Mouse (Mus musculus) gastrocnemius, adult 2 months (tissue): ENCODE data around the gene Fam168b. TPM values are rescaled to one million over a fixed set of nuclear protein-coding genes. Genes with fewer than 3 reads are reported as not detected.

Experiments used
- DNase-seq: peaks from one replicate; pipeline ENCODE4 v3.0.0; 2022
- H3K27ac ChIP-seq: fragments of 200-600 bp; 2 replicates; pipeline ENCODE4 v1.8.1; 2022; ENCODE audit warnings: mild to moderate bottlenecking
- H3K4me3 ChIP-seq: fragments of 200-600 bp; 2 replicates; pipeline ENCODE4 v1.8.1; 2022; ENCODE audit warnings: mild to moderate bottlenecking, moderate library complexity
- CTCF ChIP-seq: fragments of 200-600 bp; IDR thresholded peaks from 2 replicates; pipeline ENCODE4 v1.8.1; 2022; ENCODE audit warnings: antibody characterized with exemption, mild to moderate bottlenecking, moderate library complexity
- intact Hi-C: fragments of 180-260 bp; cut with DNase I; formaldehyde crosslinking; loops from one replicate; pipeline ENCODE4 v1.15.1; 2025
- total RNA-seq, 2 experiments: library from RNA; stranded (reverse); gene quantifications; 2 replicates each; pipeline ENCODE4 v1.2.3; 2021

Gene Fam168b
- total RNA-seq, 2 experiments from 2014 or later = 28.6 to 35.0 TPM

DNA sequence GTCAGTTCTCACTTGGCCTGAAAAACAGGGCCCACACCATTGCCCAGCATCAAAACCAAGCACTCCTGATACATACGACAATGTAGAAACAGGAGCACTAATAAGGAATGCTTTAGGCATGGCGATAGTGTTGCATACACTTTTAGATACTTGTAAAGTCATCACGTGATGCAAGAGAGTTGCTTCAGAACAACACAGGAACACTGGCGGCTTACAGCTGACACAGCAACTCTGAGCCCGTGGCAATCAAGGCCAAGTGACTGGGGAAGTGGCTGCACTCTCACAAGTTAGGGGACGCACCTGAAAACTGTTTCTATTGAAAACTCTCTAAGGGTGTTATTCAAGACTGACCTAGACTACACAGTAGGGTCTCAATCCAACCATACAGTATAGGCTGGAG lies 19.5 kb downstream of the Fam168b start:
- Histone ChIP-seq H3K4me3 (no peak overlapping the region), H3K27ac (peak overlapping the region; percentile 43; the same call in 1 of the 2 replicates)
- intact Hi-C loops = no loop called here
- peak; percentile 42 for DNase-seq
- no peak for TF ChIP-seq CTCF

DNA sequence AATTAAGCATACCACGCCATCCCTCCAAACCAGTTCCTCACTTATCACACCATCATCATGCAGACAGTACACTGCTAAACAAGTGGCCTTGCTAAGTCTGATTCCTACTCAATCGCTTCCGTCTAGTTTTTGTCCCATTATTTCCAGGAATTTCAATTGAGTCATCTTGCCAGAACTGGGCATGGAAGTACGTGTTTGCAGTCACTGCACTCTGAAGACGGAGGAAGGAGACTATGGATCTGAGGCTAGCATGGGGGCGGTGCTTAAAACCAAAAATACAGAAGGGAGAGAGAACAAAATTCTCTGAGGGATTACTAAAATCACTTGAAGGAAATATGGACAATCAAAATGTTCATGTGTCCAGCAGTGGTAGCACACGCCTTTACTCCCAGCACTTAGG lies 20.1 kb downstream of the Fam168b start:
- Histone ChIP-seq H3K27ac (no peak overlapping the region), H3K4me3 (no peak overlapping the region)
- intact Hi-C loops = no loop called here
- TF ChIP-seq CTCF = no peak
- DNase-seq = no peak

DNA sequence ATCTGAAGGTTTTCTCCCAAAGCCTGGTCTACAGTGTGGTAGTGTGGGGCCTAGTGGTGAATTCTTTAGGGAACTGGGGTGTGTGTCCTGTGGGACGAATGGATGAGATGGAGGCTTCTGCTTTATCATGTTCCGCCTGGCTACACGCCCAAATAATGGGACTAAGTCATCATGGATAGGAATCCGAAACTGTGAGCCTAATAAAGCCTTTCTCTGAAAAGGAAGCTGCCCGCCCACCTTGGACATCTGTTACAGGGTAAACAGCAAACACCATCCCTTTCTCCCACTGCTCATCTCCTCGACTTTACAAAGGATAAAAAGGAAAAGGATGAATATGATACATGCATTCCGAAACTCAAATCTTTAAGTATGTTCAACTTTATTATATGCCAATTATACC lies 20.9 kb downstream of the Fam168b start:
- no peak overlapping the region for H3K4me3 ChIP-seq
- TF ChIP-seq CTCF = no peak
- H3K27ac ChIP-seq = no peak overlapping the region
- no peak for DNase-seq
- intact Hi-C loops = no loop called here

GRCm38 (mm10) chr1:34821411-34821810 lies 21.5 kb downstream of the Fam168b start:
- Histone ChIP-seq H3K27ac (no peak overlapping the region), H3K4me3 (no peak overlapping the region)
- intact Hi-C loops = no loop called here
- DNase-seq = no peak
- TF ChIP-seq CTCF = no peak

- Histone ChIP-seq H3K27ac (no peak overlapping the region), H3K4me3 (no peak overlapping the region)
- intact Hi-C loops = no loop called here
- no peak for DNase-seq
- TF ChIP-seq CTCF = no peak
Observed at GRCm38 (mm10) chr1:34819225-34819910, 23.5 kb downstream of the Fam168b start.

GRCm38 (mm10) chr1:34815843-34816242 lies 27.0 kb downstream of the Fam168b start:
- DNase-seq = no peak
- TF ChIP-seq CTCF = no peak
- H3K27ac ChIP-seq = no peak overlapping the region
- no peak overlapping the region for H3K4me3 ChIP-seq
- intact Hi-C loops = no loop called here

GRCm38 (mm10) chr1:34812407-34813247 lies 30.2 kb downstream of the Fam168b start:
- Histone ChIP-seq H3K27ac (no peak overlapping the region), H3K4me3 (no peak overlapping the region)
- intact Hi-C loops = no loop called here
- TF ChIP-seq CTCF = peak; percentile 41; the same call in 1 of the 2 replicates
- DNase-seq = no peak

DNA sequence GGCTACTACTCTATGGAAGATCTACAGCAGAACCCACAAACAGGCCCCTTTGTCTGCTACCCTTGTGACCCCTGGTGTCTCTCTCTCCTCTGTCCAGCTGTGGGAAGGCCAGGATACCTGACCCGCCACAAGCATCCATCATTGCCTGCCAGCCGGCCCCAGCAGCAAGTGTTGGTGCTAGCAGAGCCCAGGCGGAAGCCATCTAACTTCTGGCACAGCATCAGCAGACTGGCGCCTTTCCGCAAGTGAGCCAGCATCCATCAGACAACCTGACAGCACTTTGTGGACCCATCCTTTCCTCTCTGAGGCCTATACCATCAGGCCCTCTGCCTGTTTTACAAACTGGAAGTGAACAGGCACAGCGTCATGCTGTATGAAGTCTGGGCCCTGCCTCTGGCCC lies 31.3 kb downstream of the Fam168b start:
- Histone ChIP-seq H3K4me3 (no peak overlapping the region), H3K27ac (no peak overlapping the region)
- no peak for DNase-seq
- TF ChIP-seq CTCF = no peak
- intact Hi-C loops = no loop called here

DNA sequence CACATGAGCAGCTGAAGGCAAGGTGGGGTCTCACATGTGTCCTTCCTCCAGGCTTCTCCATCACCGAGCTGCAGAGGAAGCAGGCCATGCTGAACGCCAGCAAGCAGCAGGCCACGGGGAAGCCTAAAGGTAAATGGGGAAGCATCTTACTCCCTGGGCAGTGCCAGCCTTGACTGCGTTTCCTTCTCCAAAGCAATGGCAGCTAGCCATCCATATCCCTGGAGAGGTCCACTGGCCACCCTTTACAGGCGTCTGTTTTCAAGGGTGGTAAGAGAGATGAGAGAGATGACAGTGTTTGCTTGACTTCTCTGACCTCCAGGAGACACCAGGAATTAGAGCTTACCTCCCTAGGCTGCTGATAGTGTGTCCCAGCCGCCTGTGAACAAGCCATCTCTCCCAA lies 31.8 kb downstream of the Fam168b start:
- intact Hi-C loops = no loop called here
- no peak for DNase-seq
- no peak overlapping the region for H3K27ac ChIP-seq
- no peak for TF ChIP-seq CTCF
- H3K4me3 ChIP-seq = no peak overlapping the region

DNA sequence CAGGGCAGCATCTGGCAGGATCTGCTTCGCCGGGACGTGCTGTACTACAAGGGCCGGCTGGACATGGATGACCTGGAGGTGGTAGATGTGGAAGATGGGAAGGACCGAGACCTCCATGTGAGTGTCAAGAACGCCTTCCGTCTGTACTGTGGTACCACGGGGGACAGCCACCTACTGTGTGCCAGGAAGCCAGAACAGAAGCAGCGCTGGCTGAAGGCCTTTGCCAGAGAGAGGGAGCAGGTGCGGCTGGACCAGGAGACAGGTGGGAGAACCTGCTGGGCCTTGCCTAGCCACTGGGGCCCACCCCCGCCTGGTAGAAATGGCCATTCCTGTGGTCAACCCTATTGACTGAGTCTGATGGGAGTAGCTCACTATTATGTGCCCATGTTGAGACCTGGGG lies 32.6 kb downstream of the Fam168b start:
- no peak for DNase-seq
- H3K27ac ChIP-seq = no peak overlapping the region
- no peak for TF ChIP-seq CTCF
- intact Hi-C loops = no loop called here
- no peak overlapping the region for H3K4me3 ChIP-seq

DNA sequence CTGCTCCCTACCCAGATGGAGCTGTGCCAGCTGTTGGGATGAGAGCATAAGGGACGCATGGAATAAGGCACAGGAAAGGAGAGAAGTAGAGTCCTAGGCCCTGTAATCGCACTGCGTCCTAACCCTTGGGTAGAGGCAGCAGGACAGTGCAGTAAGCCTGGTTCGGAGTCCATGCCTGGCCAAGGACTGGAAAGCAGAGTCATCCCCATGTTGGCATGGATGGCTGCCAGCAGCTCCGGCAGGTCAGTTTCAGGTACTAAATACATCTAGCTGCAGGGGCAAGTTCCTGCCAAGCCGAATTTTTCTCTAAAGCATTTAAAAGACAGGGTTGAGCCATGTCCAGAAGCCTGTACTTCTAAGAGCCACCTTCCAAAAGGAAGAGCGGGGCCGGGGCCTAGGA lies 34.4 kb downstream of the Fam168b start:
- TF ChIP-seq CTCF = no peak
- no peak for DNase-seq
- Histone ChIP-seq H3K4me3 (no peak overlapping the region), H3K27ac (no peak overlapping the region)
- intact Hi-C loops = no loop called here

DNA sequence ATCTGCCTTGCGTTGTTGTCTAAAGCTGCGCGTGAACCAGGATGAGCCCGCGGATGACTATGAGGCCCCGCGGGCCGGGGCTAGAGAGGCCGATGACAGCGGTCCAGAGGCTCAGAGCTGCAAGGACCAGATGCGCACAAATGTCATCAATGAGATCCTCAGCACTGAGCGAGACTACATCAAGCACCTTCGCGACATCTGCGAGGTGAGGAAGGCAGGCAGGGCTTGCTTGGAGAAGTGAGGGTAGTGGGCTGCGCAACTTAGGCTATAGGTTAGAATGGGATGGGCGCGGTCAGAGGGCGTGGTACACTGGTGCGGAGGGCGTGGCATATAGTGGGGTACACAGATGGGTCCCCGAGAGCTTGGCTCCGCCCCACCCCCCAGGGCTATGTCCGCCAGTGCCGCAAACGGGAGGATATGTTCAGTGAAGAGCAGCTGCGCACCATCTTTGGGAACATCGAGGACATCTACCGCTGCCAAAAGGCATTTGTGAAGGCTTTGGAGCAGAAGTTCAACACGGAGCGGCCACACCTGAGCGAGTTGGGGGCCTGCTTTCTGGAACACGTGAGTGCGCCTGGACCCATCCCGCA lies 36.8 kb downstream of the Fam168b start:
- intact Hi-C loops = no loop called here
- no peak for TF ChIP-seq CTCF
- H3K27ac ChIP-seq = no peak overlapping the region
- no peak for DNase-seq
- no peak overlapping the region for H3K4me3 ChIP-seq

DNA sequence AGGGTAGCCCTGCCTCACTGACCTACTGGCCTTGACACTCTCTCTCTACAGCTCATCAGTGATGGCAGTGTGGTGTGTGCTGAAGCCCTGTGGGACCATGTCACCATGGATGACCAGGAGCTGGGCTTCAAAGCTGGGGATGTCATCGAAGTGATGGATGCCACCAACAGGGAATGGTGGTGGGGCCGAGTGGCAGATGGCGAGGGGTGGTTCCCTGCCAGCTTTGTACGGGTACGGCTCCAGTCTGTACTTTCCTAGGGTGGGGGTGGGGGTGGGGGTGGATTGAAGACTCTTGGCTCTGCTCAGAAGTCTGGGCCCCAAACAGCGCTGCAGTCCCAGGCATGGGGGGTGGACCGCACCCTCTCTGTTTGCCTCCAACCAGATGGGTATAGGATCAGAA lies 38.0 kb downstream of the Fam168b start:
- H3K4me3 ChIP-seq = no peak overlapping the region
- intact Hi-C loops = loop anchor here (5.0 kb wide), 2 partner anchors 37 to 62 kb away; partner anchors contain the start of gene Fam168b
- no peak for TF ChIP-seq CTCF
- H3K27ac ChIP-seq = no peak overlapping the region
- no peak for DNase-seq
